8 mouse cellular contexts compared by ENCODE assay signal in genomic region chr7:25076663-25077413, GRCm38 (mm10). TPM values are rescaled to one million over a fixed set of nuclear protein-coding genes. Genes with fewer than 3 reads are reported as not detected.
DNase-seq lines count a peak whose midpoint lies in the region; ATAC-seq and TF ChIP-seq lines count a peak whose summit lies in the region.

No protein-coding gene starts in this region.

- H3K9me3 ChIP-seq in ES-Bruce4 (replicated peaks; ENCODE audit: control insufficient read depth, insufficient read depth, low read length, poor library complexity, severe bottlenecking): no peaks in the 10 kb centered on the region
- H3K9me3 ChIP-seq in forebrain, embryonic 13.5 days (replicated peaks): no peaks in the 10 kb centered on the region
- H3K9me3 ChIP-seq in liver, postnatal 0 days (ENCODE audit: low read length): no peaks in the 10 kb centered on the region
- no peaks in the 10 kb centered on the region for H3K9me3 ChIP-seq in neural tube, embryonic 14.5 days (ENCODE audit: control insufficient read depth, low read length)

- peak; percentile 71 for TF ChIP-seq POLR2A in ES-Bruce4 (IDR thresholded peaks at IDR 0.05; ENCODE audit: insufficient read depth, low read length)

- H3K36me3 ChIP-seq in ES-Bruce4 (ENCODE audit: control insufficient read depth, insufficient read depth, low read length, poor library complexity, severe bottlenecking): peaks cover 20% of the 10 kb centered on the region
- H3K36me3 ChIP-seq in forebrain, embryonic 13.5 days (ENCODE audit: poor library complexity, severe bottlenecking): peaks cover 27% of the 10 kb centered on the region
- H3K36me3 ChIP-seq in liver, postnatal 0 days (replicated peaks; ENCODE audit: insufficient read depth, low read length): peaks cover 26% of the 10 kb centered on the region
- peaks cover 17% of the 10 kb centered on the region for H3K36me3 ChIP-seq in neural tube, embryonic 14.5 days (ENCODE audit: control insufficient read depth, insufficient read depth, low read length)

- no peaks in the 10 kb centered on the region for H3K27me3 ChIP-seq in ES-Bruce4 (ENCODE audit: control insufficient read depth, insufficient read depth, low read length, poor library complexity, severe bottlenecking)
- H3K27me3 ChIP-seq in forebrain, embryonic 13.5 days: no peaks in the 10 kb centered on the region
- no peaks in the 10 kb centered on the region for H3K27me3 ChIP-seq in liver, postnatal 0 days (ENCODE audit: insufficient read depth, low read length)
- H3K27me3 ChIP-seq in neural tube, embryonic 14.5 days (ENCODE audit: control insufficient read depth, insufficient read depth, low read length): no peaks in the 10 kb centered on the region

- intact Hi-C loops in heart, postnatal 10 days (cut with DNase I): loop anchor here (5.0 kb wide), 2 partner anchors 175 to 240 kb away; partner anchors contain the start of genes Arhgef1 and Megf8

- H3K27ac ChIP-seq in ES-Bruce4 (ENCODE audit: insufficient read depth, low read length): peak overlapping the region; percentile 61
- peak overlapping the region; percentile 96 for H3K27ac ChIP-seq in forebrain, embryonic 13.5 days
- H3K27ac ChIP-seq in liver, postnatal 0 days (ENCODE audit: low read depth): peak overlapping the region; percentile 97
- peak overlapping the region; percentile 92 for H3K27ac ChIP-seq in neural tube, embryonic 14.5 days (ENCODE audit: low read depth, low read length)

- peak; percentile 96 for ATAC-seq in cerebellum, adult (ENCODE audit: insufficient number of reproducible peaks, low FRiP score, low TSS enrichment)
- ATAC-seq in forebrain, embryonic 13.5 days: peak; percentile 97
- peak; percentile 98 for ATAC-seq in liver, postnatal 0 days
- ATAC-seq in neural tube, embryonic 14.5 days (ENCODE audit: low read depth): peak; percentile 96

- peak overlapping the region; percentile 80 for H3K4me2 ChIP-seq in forebrain, embryonic 13.5 days
- H3K4me2 ChIP-seq in liver, postnatal 0 days (ENCODE audit: low read depth, low read length): peak overlapping the region; percentile 87
- H3K4me2 ChIP-seq in neural tube, embryonic 14.5 days (ENCODE audit: low read depth, low read length): peak overlapping the region; percentile 78

- H3K4me3 ChIP-seq in ES-Bruce4 (ENCODE audit: low read depth, low read length): peak overlapping the region; percentile 90
- peak overlapping the region; percentile 94 for H3K4me3 ChIP-seq in forebrain, embryonic 13.5 days
- peak overlapping the region; percentile 99 for H3K4me3 ChIP-seq in liver, postnatal 0 days (ENCODE audit: low read depth, low read length)
- H3K4me3 ChIP-seq in neural tube, embryonic 14.5 days (ENCODE audit: low read depth, low read length): peak overlapping the region; percentile 89

- WGBS in forebrain, embryonic 13.5 days: 0% methylated on average over 56 of the region's 56 CpGs
- WGBS in large intestine, adult 2 months: 1% methylated on average over 56 of the region's 56 CpGs
- WGBS in liver, postnatal 0 days (ENCODE audit: insufficient replicate concordance): under 1% methylated on average over 53 of the region's 56 CpGs
- under 1% methylated on average over 54 of the region's 56 CpGs for WGBS in neural tube, embryonic 14.5 days

- no peak for TF ChIP-seq CTCF in ES-Bruce4 (IDR thresholded peaks at IDR 0.05; ENCODE audit: low read depth, low read length)
- TF ChIP-seq CTCF in liver, postnatal 0 days (IDR thresholded peaks at IDR 0.05; ENCODE audit: low read depth): peak; percentile 17; the same call in 1 of the 2 replicates

- DNase-seq in heart, postnatal 10 days: peak; percentile 97 to 99
- peak; percentile 93 for DNase-seq in large intestine, adult 2 months (ENCODE audit: low read depth, low spot score)
- peak; percentile 97 for DNase-seq in liver, postnatal 0 days
- DNase-seq in testis, postnatal 10 days (ENCODE audit: low spot score): peak; percentile 95

- TF ChIP-seq EP300 in ES-Bruce4 (IDR thresholded peaks at IDR 0.05; ENCODE audit: insufficient read depth, low read depth, low read length): no peak
- TF ChIP-seq EP300 in liver, postnatal 0 days (IDR thresholded peaks at IDR 0.05; ENCODE audit: low read depth): peak; percentile 80

- peak overlapping the region; percentile 98 for H3K9ac ChIP-seq in ES-Bruce4 (ENCODE audit: low read depth, poor library complexity, severe bottlenecking)
- peak overlapping the region; percentile 94 for H3K9ac ChIP-seq in forebrain, embryonic 13.5 days
- H3K9ac ChIP-seq in liver, postnatal 0 days (replicated peaks): peak overlapping the region; percentile 97
- peak overlapping the region; percentile 91 for H3K9ac ChIP-seq in neural tube, embryonic 14.5 days (replicated peaks; ENCODE audit: low read depth, low read length)

- peaks cover 5% of the 10 kb centered on the region for H3K4me1 ChIP-seq in ES-Bruce4 (ENCODE audit: control insufficient read depth, insufficient read depth, low read length)
- H3K4me1 ChIP-seq in forebrain, embryonic 13.5 days: peaks cover 49% of the 10 kb centered on the region
- peaks cover 50% of the 10 kb centered on the region for H3K4me1 ChIP-seq in liver, postnatal 0 days (ENCODE audit: insufficient read depth)
- peaks cover 26% of the 10 kb centered on the region for H3K4me1 ChIP-seq in neural tube, embryonic 14.5 days (ENCODE audit: control insufficient read depth, insufficient read depth, low read length)

RNA-seq across cellular contexts. Expression of gene Zfp574, which starts 4.5 kb away (rescaled TPM):
- polyA plus RNA-seq in ES-Bruce4 (2011; ENCODE audit: insufficient read depth, insufficient read length, low read depth, missing spikeins): 13.5 and 14.8 TPM in 2 replicates
- 33.5 and 38.1 TPM in 2 replicates for polyA plus RNA-seq in forebrain, embryonic 13.5 days (2015; fragmentation: Nextera tagmentation; extraction: Ambion mirVana)
- 10 to 100 TPM; 12.1 to 13.6 TPM for total RNA-seq in heart, postnatal 10 days (2021)
- 16.8 and 20.6 TPM in 2 replicates for polyA plus RNA-seq in large intestine, adult 2 months (2012; rRNA removed)
- 9.4 and 10.8 TPM in 2 replicates for polyA plus RNA-seq in liver, postnatal 0 days (2015; fragmentation: Nextera tagmentation; extraction: Ambion mirVana)
- polyA plus RNA-seq in neural tube, embryonic 14.5 days (2014; fragmentation: Nextera tagmentation; extraction: Ambion mirVana): 24.6 and 27.3 TPM in 2 replicates

RNA-seq across cellular contexts. Expression of gene Grik5, which starts 4.7 kb away (rescaled TPM):
- polyA plus RNA-seq in ES-Bruce4 (2011; ENCODE audit: insufficient read depth, insufficient read length, low read depth, missing spikeins): 31.5 and 40.0 TPM in 2 replicates
- polyA plus RNA-seq in forebrain, embryonic 13.5 days (2015; fragmentation: Nextera tagmentation; extraction: Ambion mirVana): 12.8 and 14.7 TPM in 2 replicates
- total RNA-seq in heart, postnatal 10 days (2021): 1 to 10 TPM; 9.0 to 9.5 TPM
- 6.4 and 8.7 TPM in 2 replicates for polyA plus RNA-seq in large intestine, adult 2 months (2012; rRNA removed)
- 0.69 and 0.76 TPM in 2 replicates for polyA plus RNA-seq in liver, postnatal 0 days (2015; fragmentation: Nextera tagmentation; extraction: Ambion mirVana)
- 22.2 and 28.1 TPM in 2 replicates for polyA plus RNA-seq in neural tube, embryonic 14.5 days (2014; fragmentation: Nextera tagmentation; extraction: Ambion mirVana)

Comparison
In these comparisons a context has a peak if more than half of its experiments do, and no peak if none do; other contexts are left out.
1. Peak in every context shown above with its lines: DNase-seq, ATAC-seq, H3K4me3 ChIP-seq and H3K27ac ChIP-seq.